Mouse (Mus musculus) induced T-regulatory cell, adult 2 months (primary cell): ENCODE data around the gene Trim80.

ENCODE experiments used
- DNase-seq: peaks from one replicate; pipeline ENCODE4 v3.0.0-alpha.2; 2012; ENCODE audit warnings: low read depth

Gene Trim80

GRCm38 (mm10) chr11:115439906-115440595, at the start of gene Trim80:
Gene Trim80, plus strand, starts transcription at chr11:115440545.
- peak; percentile 47 for DNase-seq

- no peak for DNase-seq
Observed at GRCm38 (mm10) chr11:115391358-115391757, 49.0 kb upstream of the Trim80 start.

GRCm38 (mm10) chr11:115393721-115394325, 46.5 kb upstream of the Trim80 start:
- DNase-seq = no peak

GRCm38 (mm10) chr11:115398085-115398484, 42.3 kb upstream of the Trim80 start:
- no peak for DNase-seq

- no peak for DNase-seq
Observed at GRCm38 (mm10) chr11:115400126-115400525, 40.2 kb upstream of the Trim80 start.

GRCm38 (mm10) chr11:115400630-115401391, 39.5 kb upstream of the Trim80 start:
- no peak for DNase-seq

GRCm38 (mm10) chr11:115403338-115404124, 36.8 kb upstream of the Trim80 start, which contains the start of gene Mrpl58:
Gene Mrpl58, plus strand, starts transcription at chr11:115403752.
- peak; percentile 92 for DNase-seq

- DNase-seq = no peak
Observed at GRCm38 (mm10) chr11:115405723-115406122, 34.6 kb upstream of the Trim80 start.

GRCm38 (mm10) chr11:115406858-115407401, 33.4 kb upstream of the Trim80 start:
- peak; percentile 87 for DNase-seq

- peak; percentile 65 for DNase-seq
Observed at GRCm38 (mm10) chr11:115408266-115408920, 32.0 kb upstream of the Trim80 start.

GRCm38 (mm10) chr11:115409556-115409955, 30.8 kb upstream of the Trim80 start:
- no peak for DNase-seq

GRCm38 (mm10) chr11:115419531-115420237, 20.7 kb upstream of the Trim80 start, which contains the start of the genes Atp5h and Kctd2:
Gene Atp5h, minus strand, starts transcription at chr11:115419962.
Gene Kctd2, plus strand, starts transcription at chr11:115420128.
- DNase-seq = peak; percentile 96

- DNase-seq = peak; percentile 55
Observed at GRCm38 (mm10) chr11:115420336-115421190, 19.8 kb upstream of the Trim80 start.

- no peak for DNase-seq
Observed at GRCm38 (mm10) chr11:115421328-115421727, 19.0 kb upstream of the Trim80 start.

- no peak for DNase-seq
Observed at GRCm38 (mm10) chr11:115421972-115422371, 18.4 kb upstream of the Trim80 start.

GRCm38 (mm10) chr11:115423091-115423490, 17.3 kb upstream of the Trim80 start:
- DNase-seq = no peak

GRCm38 (mm10) chr11:115424666-115425065, 15.7 kb upstream of the Trim80 start:
- no peak for DNase-seq

GRCm38 (mm10) chr11:115425671-115426070, 14.7 kb upstream of the Trim80 start:
- no peak for DNase-seq
